Mouse (Mus musculus) small intestine, adult 2 months (tissue): ENCODE measurements around the gene Kmt5c. TPM values are rescaled to one million over a fixed set of nuclear protein-coding genes. Genes with fewer than 3 reads are reported as not detected.

Source experiments
- H3K27ac ChIP-seq: fragments of 200-500 bp; 2 replicates; pipeline ENCODE4 v1.5.1; 2012; ENCODE audit warnings: low read depth, low read length, control low read depth, inconsistent platforms; ENCODE audit not compliant: insufficient read depth
- H3K27me3 ChIP-seq: fragments of 200-500 bp; 2 replicates; pipeline ENCODE4 v1.6.1; 2012; ENCODE audit warnings: mild to moderate bottlenecking, moderate library complexity, low read length, inconsistent platforms; ENCODE audit not compliant: control insufficient read depth, insufficient read depth
- H3K36me3 ChIP-seq: fragments of 200-500 bp; 2 replicates; pipeline ENCODE4 v1.6.1; 2012; ENCODE audit warnings: mild to moderate bottlenecking, low read length, control low read depth, inconsistent platforms; ENCODE audit not compliant: control insufficient read depth, insufficient read depth
- H3K4me1 ChIP-seq: fragments of 200-500 bp; 2 replicates; pipeline ENCODE4 v1.6.1; 2012; ENCODE audit warnings: low read length, inconsistent platforms, mixed read lengths; ENCODE audit not compliant: control insufficient read depth, insufficient read depth, insufficient read length
- H3K4me3 ChIP-seq: fragments of 200-500 bp; 2 replicates; pipeline ENCODE4 v1.5.1; 2012; ENCODE audit warnings: low read depth, mild to moderate bottlenecking, control low read depth, inconsistent platforms, low read length, moderate library complexity
- CTCF ChIP-seq: fragments of 200-500 bp; IDR thresholded peaks from 2 replicates; pipeline ENCODE4 v1.5.1; 2012; ENCODE audit warnings: low read depth, mild to moderate bottlenecking, control low read depth, inconsistent platforms, low read length, moderate library complexity, mixed read lengths; ENCODE audit not compliant: insufficient replicate concordance, insufficient read length; ENCODE audit errors: extremely low read depth
- POLR2A ChIP-seq: fragments of 200-500 bp; IDR thresholded peaks from 2 replicates; pipeline ENCODE4 v1.6.1; 2012; ENCODE audit warnings: low read depth, mild to moderate bottlenecking, control low read depth, inconsistent platforms, low read length, moderate library complexity
- WGBS: fragments of 180-500 bp; shearing (Covaris S2); methylation state at CpG from one replicate; pipeline ENCODE4 v1.1.7; 2018; 5-methylcytosine and 5-hydroxymethylcytosine counted together
- polyA plus RNA-seq: library from polyadenylated mRNA; depleted of rRNA; stranded (reverse); fragments of >200 nt; gene quantifications from 2 replicates; pipeline ENCODE4 v1.2.3, GENCODE M21; 2012

Kmt5c gene
- polyA plus RNA-seq, 1 experiment, result 254 TPM

GRCm38 (mm10) chr7:4739041-4739543 is 823 bp upstream of the Kmt5c start:
- WGBS, result 44% methylated on average over 10 of the region's 10 CpGs
- Histone ChIP-seq H3K36me3 (peaks cover 18% of the 10 kb centered on the region), H3K27me3 (no peaks in the 10 kb centered on the region), H3K4me3 (peak overlapping the region; percentile 58), H3K4me1 (peaks cover 8% of the 10 kb centered on the region), H3K27ac (peak overlapping the region; percentile 77)
- no peak for TF ChIP-seq POLR2A
- TF ChIP-seq CTCF, result no peak

GRCm38 (mm10) chr7:4740309-4740727 is 403 bp downstream of the Kmt5c start:
- Histone ChIP-seq H3K27me3 (no peaks in the 10 kb centered on the region), H3K4me3 (peak overlapping the region; percentile 94), H3K27ac (peak overlapping the region; percentile 94), H3K4me1 (peaks cover 8% of the 10 kb centered on the region), H3K36me3 (peaks cover 18% of the 10 kb centered on the region)
- under 1% methylated on average over 14 of the region's 14 CpGs for WGBS
- TF ChIP-seq CTCF, result no peak
- TF ChIP-seq POLR2A, result no peak

GRCm38 (mm10) chr7:4741151-4741550 is 1.2 kb downstream of the Kmt5c start:
- H3K36me3 ChIP-seq, result peaks cover 24% of the 10 kb centered on the region
- peak overlapping the region; percentile 94 for H3K27ac ChIP-seq
- 8% methylated on average over 4 of the region's 4 CpGs for WGBS
- TF ChIP-seq POLR2A (no peak), CTCF (no peak)
- H3K27me3 ChIP-seq, result no peaks in the 10 kb centered on the region
- H3K4me3 ChIP-seq, result peak overlapping the region; percentile 94
- peaks cover 8% of the 10 kb centered on the region for H3K4me1 ChIP-seq

GRCm38 (mm10) chr7:4741672-4742481 is 2.0 kb downstream of the Kmt5c start:
- TF ChIP-seq POLR2A, result no peak
- no peak for TF ChIP-seq CTCF
- Histone ChIP-seq H3K36me3 (peaks cover 30% of the 10 kb centered on the region), H3K27ac (peak overlapping the region; percentile 94), H3K27me3 (no peaks in the 10 kb centered on the region), H3K4me1 (peaks cover 8% of the 10 kb centered on the region), H3K4me3 (no peak overlapping the region)
- 86% methylated on average over 21 of the region's 21 CpGs for WGBS

GRCm38 (mm10) chr7:4742482-4742819 is 2.5 kb downstream of the Kmt5c start:
- WGBS, result 93% methylated on average over 6 of the region's 6 CpGs
- TF ChIP-seq CTCF (no peak), POLR2A (no peak)

GRCm38 (mm10) chr7:4743354-4743753 is 3.4 kb downstream of the Kmt5c start:
- Histone ChIP-seq H3K4me3 (no peak overlapping the region), H3K27ac (no peak overlapping the region), H3K4me1 (peaks cover 14% of the 10 kb centered on the region), H3K36me3 (peaks cover 32% of the 10 kb centered on the region), H3K27me3 (no peaks in the 10 kb centered on the region)
- TF ChIP-seq POLR2A (no peak), CTCF (no peak)
- 75% methylated on average over 2 of the region's 2 CpGs for WGBS

More at GRCm38 (mm10) chr7:4742482-4742819, 2.5 kb downstream of the Kmt5c start:
- H3K4me3 ChIP-seq, result no peak overlapping the region
- peaks cover 8% of the 10 kb centered on the region for H3K4me1 ChIP-seq
- H3K27me3 ChIP-seq, result no peaks in the 10 kb centered on the region
- H3K36me3 ChIP-seq, result peaks cover 32% of the 10 kb centered on the region
- no peak overlapping the region for H3K27ac ChIP-seq

- WGBS, result 94% methylated on average over 6 of the region's 6 CpGs
- Histone ChIP-seq H3K4me3 (no peak overlapping the region), H3K36me3 (peaks cover 32% of the 10 kb centered on the region), H3K27ac (no peak overlapping the region), H3K27me3 (no peaks in the 10 kb centered on the region), H3K4me1 (peaks cover 11% of the 10 kb centered on the region)
- TF ChIP-seq POLR2A (no peak), CTCF (no peak)
Measured at GRCm38 (mm10) chr7:4744886-4745285, 5.0 kb downstream of the Kmt5c start.
